ENCODE assay signal across 25 mouse cellular contexts in the genomic region with DNA sequence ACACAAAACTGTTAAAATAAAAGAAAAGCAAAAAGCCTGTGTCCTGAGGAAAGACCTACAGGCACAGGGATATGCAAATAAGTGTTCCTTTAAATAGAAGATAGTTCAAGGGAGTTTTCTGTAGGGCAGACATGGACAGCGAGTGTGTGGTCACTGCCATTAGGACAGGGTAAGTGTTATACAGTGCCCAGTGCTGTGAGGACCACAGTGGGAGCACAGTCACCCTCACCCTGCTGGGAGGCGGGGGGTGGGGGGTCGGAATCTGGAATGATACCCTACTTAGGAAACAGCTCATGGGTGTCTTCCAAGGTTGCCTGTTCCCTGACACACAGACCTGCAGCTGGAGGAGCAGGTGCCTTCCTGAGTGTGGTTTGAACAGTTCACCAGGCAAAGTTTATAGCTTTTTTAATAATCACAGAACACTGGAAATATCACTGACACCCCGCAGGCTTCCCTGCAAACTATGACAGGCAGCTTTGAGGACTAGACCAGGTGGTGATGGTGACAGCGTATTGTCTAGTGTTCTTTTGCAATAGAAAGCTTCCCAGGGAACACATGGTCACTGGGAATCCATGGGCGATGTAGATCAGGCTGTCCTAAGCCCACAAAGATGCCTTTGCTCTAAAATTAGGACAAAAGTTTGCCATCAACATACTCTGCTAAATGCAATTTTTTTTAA.
A peak's percentile ranks its signal among the peaks of the same experiment; 100 is the strongest.
DNase-seq lines count a peak whose midpoint lies in the region; ATAC-seq lines count a peak whose summit lies in the region.
"Had no signal": no experiment of that assay in that cellular context is flagged by ENCODE, and none has a peak within 500 bp of the region (broad histone marks: within the 10 kb centered on the region; RNA-seq: fewer than 3 reads in every experiment).

No protein-coding gene starts in this region.

- ATAC-seq in heart, embryonic 11.5 days (replicated peaks; ENCODE audit: insufficient number of reproducible peaks, low FRiP score, low TSS enrichment): no peak
- 0 out of 2 replicates have a peak, but pooled peaks have one; percentile 51 for ATAC-seq in limb, embryonic 13.5 days (ENCODE audit: low FRiP score, low read depth)
- no peak for ATAC-seq in midbrain, embryonic 11.5 days (ENCODE audit: low FRiP score)
- no peak for ATAC-seq in midbrain, embryonic 13.5 days
- ATAC-seq: forebrain, embryonic 13.5 days; forebrain, embryonic 16.5 days; hindbrain, embryonic 16.5 days had no signal

- no peaks in the 10 kb centered on the region for H3K27me3 ChIP-seq in heart, embryonic 11.5 days (ENCODE audit: control insufficient read depth, insufficient read depth, low read length)
- no peaks in the 10 kb centered on the region for H3K27me3 ChIP-seq in limb, embryonic 13.5 days
- no peaks in the 10 kb centered on the region for H3K27me3 ChIP-seq in limb, embryonic 10.5 days (ENCODE audit: low read depth, poor library complexity, severe bottlenecking)
- no peaks in the 10 kb centered on the region for H3K27me3 ChIP-seq in midbrain, embryonic 11.5 days (ENCODE audit: control insufficient read depth, insufficient read depth, low read length)
- H3K27me3 ChIP-seq in midbrain, embryonic 13.5 days: no peaks in the 10 kb centered on the region
- H3K27me3 ChIP-seq: forebrain, embryonic 13.5 days; heart, embryonic 12.5 days; heart, embryonic 15.5 days; hindbrain, embryonic 13.5 days had no signal

- no peaks in the 10 kb centered on the region for H3K36me3 ChIP-seq in heart, embryonic 11.5 days (ENCODE audit: control insufficient read depth, insufficient read depth, low read length)
- no peaks in the 10 kb centered on the region for H3K36me3 ChIP-seq in limb, embryonic 13.5 days
- H3K36me3 ChIP-seq in limb, embryonic 10.5 days: no peaks in the 10 kb centered on the region
- no peaks in the 10 kb centered on the region for H3K36me3 ChIP-seq in midbrain, embryonic 11.5 days (ENCODE audit: control insufficient read depth, insufficient read depth, low read length)
- no peaks in the 10 kb centered on the region for H3K36me3 ChIP-seq in midbrain, embryonic 13.5 days
- H3K36me3 ChIP-seq: forebrain, embryonic 10.5 days; heart, embryonic 12.5 days; heart, embryonic 15.5 days; hindbrain, embryonic 10.5 days; hindbrain, embryonic 13.5 days had no signal

- H3K4me2 ChIP-seq in heart, embryonic 11.5 days: no peak overlapping the region
- H3K4me2 ChIP-seq in limb, embryonic 13.5 days (replicated peaks): no peak overlapping the region
- H3K4me2 ChIP-seq in midbrain, embryonic 11.5 days: no peak overlapping the region
- no peak overlapping the region for H3K4me2 ChIP-seq in midbrain, embryonic 13.5 days (replicated peaks)
- H3K4me2 ChIP-seq: forebrain, embryonic 13.5 days; heart, embryonic 12.5 days; heart, embryonic 15.5 days; hindbrain, embryonic 13.5 days had no signal

- H3K4me3 ChIP-seq in heart, embryonic 11.5 days (ENCODE audit: low read depth, low read length): no peak overlapping the region
- no peak overlapping the region for H3K4me3 ChIP-seq in limb, embryonic 13.5 days
- H3K4me3 ChIP-seq in limb, embryonic 10.5 days: no peak overlapping the region
- no peak overlapping the region for H3K4me3 ChIP-seq in midbrain, embryonic 11.5 days (ENCODE audit: low read depth, low read length)
- H3K4me3 ChIP-seq in midbrain, embryonic 13.5 days (replicated peaks): no peak overlapping the region
- H3K4me3 ChIP-seq: forebrain, embryonic 10.5 days; forebrain, embryonic 13.5 days; heart, embryonic 12.5 days; heart, embryonic 15.5 days; hindbrain, embryonic 10.5 days; hindbrain, embryonic 13.5 days had no signal

- 0 out of 2 replicates have a peak, but pooled peaks cover 5% of the 10 kb centered on the region for H3K4me1 ChIP-seq in heart, embryonic 11.5 days (ENCODE audit: control insufficient read depth, insufficient read depth, low read length)
- peaks cover 18% of the 10 kb centered on the region for H3K4me1 ChIP-seq in limb, embryonic 13.5 days
- peaks cover 5% of the 10 kb centered on the region; the same call in 1 of the 2 replicates for H3K4me1 ChIP-seq in limb, embryonic 10.5 days
- no peaks in the 10 kb centered on the region for H3K4me1 ChIP-seq in midbrain, embryonic 11.5 days (ENCODE audit: control insufficient read depth, insufficient read depth, low read length)
- peaks cover 6% of the 10 kb centered on the region; the same call in 1 of the 2 replicates for H3K4me1 ChIP-seq in midbrain, embryonic 13.5 days (replicated peaks)
- H3K4me1 ChIP-seq: hindbrain, embryonic 10.5 days had no signal

- peak; percentile 79 for DNase-seq in heart, adult 11 months
- DNase-seq in limb, embryonic 10.5 days (ENCODE audit: low spot score): no peak
- DNase-seq in midbrain, embryonic 11.5 days (ENCODE audit: low spot score, missing footprints): peak; percentile 78
- no peak for DNase-seq in Muller cell, postnatal 12 days (ENCODE audit: inconsistent ontology term)
- DNase-seq in spleen, adult 12 weeks (ENCODE audit: low spot score): no peak
- DNase-seq: adrenal gland, adult 2 months; adrenal gland, postnatal 25 days; cerebellum, adult 18-20 months; cerebellum, adult 9-10 months; cerebellum, postnatal 14 days; gastrocnemius, postnatal 10 days; gastrocnemius, postnatal 36 days; heart, postnatal 10 days; heart, postnatal 36 days had no signal

- H3K9me3 ChIP-seq in heart, embryonic 11.5 days (replicated peaks; ENCODE audit: control insufficient read depth, low read length): no peaks in the 10 kb centered on the region
- H3K9me3 ChIP-seq in limb, embryonic 13.5 days: no peaks in the 10 kb centered on the region
- H3K9me3 ChIP-seq in limb, embryonic 10.5 days (replicated peaks): no peaks in the 10 kb centered on the region
- no peaks in the 10 kb centered on the region for H3K9me3 ChIP-seq in midbrain, embryonic 11.5 days (ENCODE audit: control insufficient read depth, low read length)
- H3K9me3 ChIP-seq in midbrain, embryonic 13.5 days: no peaks in the 10 kb centered on the region
- H3K9me3 ChIP-seq: forebrain, embryonic 10.5 days; forebrain, embryonic 13.5 days; heart, embryonic 12.5 days; heart, embryonic 15.5 days; hindbrain, embryonic 10.5 days; hindbrain, embryonic 13.5 days had no signal

- WGBS in heart, embryonic 11.5 days (ENCODE audit: insufficient replicate concordance): 74% methylated on average over 6 of the region's 6 CpGs
- WGBS in limb, embryonic 13.5 days: 70% methylated on average over 6 of the region's 6 CpGs
- WGBS in limb, embryonic 10.5 days: 87% methylated on average over 6 of the region's 6 CpGs
- whole genome bisulfite sequencing in midbrain, embryonic 11.5 days: 84% methylated on average over 6 of the region's 6 CpGs
- 87% methylated on average over 6 of the region's 6 CpGs for WGBS in midbrain, embryonic 13.5 days

- no peak overlapping the region for H3K27ac ChIP-seq in heart, embryonic 11.5 days (ENCODE audit: low read depth, low read length)
- no peak overlapping the region for H3K27ac ChIP-seq in limb, embryonic 13.5 days
- H3K27ac ChIP-seq in limb, embryonic 10.5 days: no peak overlapping the region
- no peak overlapping the region for H3K27ac ChIP-seq in midbrain, embryonic 11.5 days (ENCODE audit: low read depth, low read length)
- H3K27ac ChIP-seq in midbrain, embryonic 13.5 days: no peak overlapping the region
- H3K27ac ChIP-seq: forebrain, embryonic 10.5 days; forebrain, embryonic 13.5 days; heart, embryonic 15.5 days; hindbrain, embryonic 10.5 days; hindbrain, embryonic 13.5 days had no signal

- no peak overlapping the region for H3K9ac ChIP-seq in heart, embryonic 11.5 days (ENCODE audit: low read depth, low read length)
- H3K9ac ChIP-seq in limb, embryonic 13.5 days: no peak overlapping the region
- H3K9ac ChIP-seq in midbrain, embryonic 11.5 days (ENCODE audit: low read length): no peak overlapping the region
- H3K9ac ChIP-seq in midbrain, embryonic 13.5 days (replicated peaks): no peak overlapping the region
- H3K9ac ChIP-seq: forebrain, embryonic 13.5 days; heart, embryonic 12.5 days; heart, embryonic 15.5 days; hindbrain, embryonic 13.5 days had no signal

Comparison
In these comparisons a context has a peak if more than half of its experiments do, and no peak if none do; other contexts are left out.
1. DNase-seq: peak in heart, adult 11 months (single experiment) and midbrain, embryonic 11.5 days (single experiment); none in limb, embryonic 10.5 days (single experiment), Muller cell, postnatal 12 days (single experiment) and spleen, adult 12 weeks (single experiment).